Mouse (Mus musculus) right cerebral cortex, postnatal 10 days (tissue): ENCODE results near the gene Tex33.
"Not testable (repeated sequence)": the region's sequence is repeated elsewhere in the genome, so short reads cannot be mapped to it uniquely, and the experiment has no call there.

Source experiments
- DNase-seq, 2 experiments: peaks; one replicate each; pipeline ENCODE4 v3.0.0; 2021; ENCODE audit warnings: low spot score in 2 of 2

Gene Tex33

DNA sequence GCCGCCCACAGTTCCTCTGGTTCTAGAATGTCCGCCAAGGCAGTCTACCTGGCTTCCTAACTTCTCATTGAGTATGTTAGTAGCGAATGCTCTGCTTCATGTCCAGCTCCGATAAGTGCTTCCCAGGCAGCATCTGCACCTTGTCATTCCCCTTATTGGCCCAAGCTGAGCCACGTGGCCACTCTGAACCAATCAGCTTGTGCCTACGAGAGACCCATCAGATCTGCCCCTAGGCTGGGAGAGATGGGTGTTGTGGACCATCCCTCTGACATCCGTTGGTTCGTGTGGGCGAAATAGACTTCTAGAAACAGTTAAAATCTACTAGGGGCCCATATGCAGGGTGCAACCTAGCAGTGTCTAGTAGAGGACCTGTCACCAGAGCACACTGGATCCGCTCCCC, 17.9 kb downstream of the Tex33 start:
- no peak for DNase-seq

DNA sequence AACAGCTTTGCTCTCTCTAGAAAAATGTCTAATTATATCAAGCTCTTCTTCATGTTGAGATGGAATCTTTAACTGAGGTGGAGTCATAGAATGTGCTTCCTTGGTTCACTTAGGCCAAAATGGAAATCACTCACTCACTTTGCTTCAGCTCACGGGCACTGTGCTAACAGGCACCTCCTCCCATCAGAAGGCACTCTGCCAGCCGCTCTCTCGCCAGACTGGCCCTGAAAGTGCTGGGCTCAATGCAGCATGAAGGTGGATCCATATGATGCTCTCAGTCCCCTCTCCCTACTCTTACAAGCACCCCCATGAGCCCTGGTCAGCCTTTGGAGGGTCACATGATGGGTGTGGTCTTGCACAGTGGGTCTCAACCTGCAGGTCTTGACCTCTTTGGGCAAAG, 21.5 kb downstream of the Tex33 start:
- peak; percentile 66 to 75 for DNase-seq

DNA sequence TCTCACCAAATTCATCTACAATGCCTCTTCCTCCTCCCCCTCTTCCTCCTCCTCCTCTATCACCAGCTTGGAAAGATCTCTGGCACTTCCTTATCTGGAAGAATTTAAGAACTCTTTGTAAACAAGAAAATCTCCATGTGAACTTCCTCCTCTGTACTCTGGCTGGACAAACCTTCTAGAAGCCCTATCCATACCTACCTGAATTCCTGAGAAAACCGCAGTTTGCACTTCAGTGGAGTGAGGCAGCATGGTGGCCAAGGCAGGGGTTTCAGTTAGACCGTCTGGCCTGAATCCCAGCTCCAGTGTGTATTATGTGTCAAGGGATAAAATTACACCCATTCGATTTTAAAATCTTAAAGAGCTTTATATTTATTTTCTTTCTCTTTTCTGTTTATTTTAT, 22.9 kb downstream of the Tex33 start:
- no peak for DNase-seq

DNA sequence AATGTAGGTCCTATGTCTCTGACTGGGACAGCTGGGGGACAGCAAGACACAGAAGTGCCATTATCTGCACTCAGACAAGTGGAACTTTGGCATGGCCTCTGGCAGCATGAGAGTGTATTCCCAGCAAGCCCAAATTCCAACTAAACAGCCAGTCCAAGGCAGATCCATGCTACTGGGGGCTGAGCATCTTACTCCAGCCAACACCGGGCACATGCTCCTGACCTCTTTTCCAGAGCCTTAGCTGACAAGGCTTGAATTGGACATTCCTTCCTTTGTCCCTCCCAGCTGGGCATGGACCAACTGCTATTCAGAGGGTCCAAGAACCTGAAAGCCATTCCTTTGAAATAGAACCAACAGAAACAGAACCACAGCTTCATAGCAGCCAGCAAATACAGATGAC, 26.1 kb downstream of the Tex33 start:
- peak; percentile 62 to 80 for DNase-seq

DNA sequence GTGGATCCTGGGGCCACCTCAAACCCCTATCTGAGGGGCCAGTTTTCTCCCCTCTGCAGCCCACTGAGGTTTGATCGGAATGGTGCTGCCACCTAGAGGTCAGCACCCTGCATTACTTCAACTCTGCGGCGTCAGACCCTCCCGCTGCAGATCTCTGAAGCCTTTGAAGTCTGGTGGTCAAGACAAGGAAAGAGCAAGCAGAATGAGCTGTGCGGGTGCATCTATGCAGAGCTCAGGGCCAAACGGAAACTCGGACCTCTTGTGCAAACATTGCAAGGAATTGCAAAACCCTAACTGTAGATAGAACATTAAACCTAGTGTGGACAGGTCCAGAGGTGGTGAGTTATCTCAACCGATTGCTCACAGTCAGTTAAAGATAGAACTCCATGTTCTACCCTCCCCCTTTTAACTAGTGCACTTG, 26.8 kb downstream of the Tex33 start:
- DNase-seq = peak in 1 of 2 experiments; percentile 53

DNA sequence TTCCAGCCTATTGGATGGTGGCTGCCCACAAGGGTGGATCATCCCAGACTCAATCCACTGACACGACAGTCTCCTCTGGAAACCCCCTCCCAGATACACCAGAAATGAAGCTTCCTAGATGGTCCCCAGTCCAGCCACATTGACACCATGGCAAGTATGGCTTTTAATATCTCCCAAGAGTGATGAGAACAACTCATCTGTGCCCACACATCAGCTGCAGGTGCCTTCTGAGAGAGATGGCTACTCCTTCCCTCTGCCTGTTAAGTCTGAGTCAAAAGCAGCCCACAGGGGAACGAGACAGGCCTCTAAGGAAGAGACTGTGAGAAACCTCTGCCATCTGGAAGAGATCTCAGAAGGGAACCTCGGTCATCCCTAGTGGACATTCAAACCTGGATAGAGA, 27.9 kb downstream of the Tex33 start:
- no peak for DNase-seq

DNA sequence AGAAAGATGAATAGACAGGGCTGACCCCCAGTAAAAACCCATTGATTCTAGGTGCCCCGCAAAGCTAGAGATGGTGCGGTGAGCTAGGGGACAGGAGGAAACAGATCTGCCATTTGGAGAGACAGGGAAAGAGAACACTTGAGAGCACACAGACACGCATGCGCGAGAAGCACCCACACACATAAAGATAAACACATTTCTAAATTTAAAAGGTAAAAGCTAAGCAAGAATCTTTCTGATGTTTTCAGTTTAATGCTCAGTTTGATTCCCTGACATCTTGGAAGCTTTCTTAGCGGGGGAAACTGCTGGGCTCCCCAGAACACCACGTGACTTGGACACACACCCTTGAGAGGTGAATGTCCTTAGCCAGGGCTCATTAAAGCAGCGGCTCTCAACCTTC, 28.8 kb downstream of the Tex33 start:
- DNase-seq = peak; percentile 57 to 63

DNA sequence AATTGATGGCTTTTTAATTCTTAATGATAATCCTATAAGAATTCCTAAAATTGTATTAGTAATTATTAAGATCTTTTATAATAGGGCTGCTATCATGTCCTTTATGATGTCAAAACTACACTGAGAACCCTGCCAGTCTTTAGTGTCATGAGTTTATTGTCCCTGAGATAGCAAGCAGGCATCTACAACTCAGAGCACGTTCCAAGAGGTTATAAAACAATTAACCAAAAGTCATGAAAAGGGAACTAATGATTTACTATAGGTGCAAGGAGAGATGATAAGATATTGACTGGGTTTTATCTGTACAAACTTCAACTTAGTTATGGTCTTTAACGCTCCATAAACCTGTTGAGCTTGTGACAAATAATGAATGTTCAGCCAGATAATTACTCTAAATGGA, 29.8 kb downstream of the Tex33 start:
- DNase-seq = no peak

DNA sequence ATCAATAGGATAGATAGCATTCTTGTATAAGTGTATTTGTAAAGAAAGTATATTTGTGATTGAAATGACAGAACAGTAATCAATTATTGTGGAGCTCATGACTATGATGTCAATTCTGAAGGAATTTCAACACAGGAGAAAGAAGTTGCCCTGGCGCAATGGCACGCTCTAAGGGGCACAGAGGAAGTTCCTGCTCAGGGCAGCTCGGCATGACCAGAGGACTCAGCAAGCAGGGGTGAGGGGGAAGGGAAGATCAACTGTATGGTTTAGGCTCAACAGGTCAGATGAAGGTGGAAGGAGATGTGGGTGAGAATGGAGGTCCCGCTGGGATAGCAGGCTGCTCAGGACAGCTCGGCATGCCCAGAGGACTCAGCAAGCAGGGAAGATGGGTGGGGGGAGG, 40.2 kb downstream of the Tex33 start:
- no peak for DNase-seq

DNA sequence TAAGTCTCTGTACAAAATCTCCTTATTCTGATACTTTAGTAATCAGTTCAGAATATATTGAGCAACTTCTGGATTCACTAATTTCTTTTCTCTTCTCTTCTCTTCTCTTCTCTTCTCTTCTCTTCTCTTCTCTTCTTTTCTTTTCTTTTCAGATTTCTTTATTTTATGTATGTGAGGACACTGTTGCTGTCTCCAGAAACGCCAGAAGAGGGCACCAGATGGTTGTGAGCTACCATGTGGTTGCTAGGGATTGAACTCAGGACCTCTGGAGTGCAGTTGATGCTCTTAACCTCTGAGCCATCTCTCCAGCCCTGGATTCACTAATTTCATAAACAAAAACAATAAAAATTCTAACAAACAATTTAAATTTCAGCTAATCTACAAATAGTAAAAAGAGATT, 40.8 kb downstream of the Tex33 start:
- DNase-seq = peak; percentile 63 to 75

DNA sequence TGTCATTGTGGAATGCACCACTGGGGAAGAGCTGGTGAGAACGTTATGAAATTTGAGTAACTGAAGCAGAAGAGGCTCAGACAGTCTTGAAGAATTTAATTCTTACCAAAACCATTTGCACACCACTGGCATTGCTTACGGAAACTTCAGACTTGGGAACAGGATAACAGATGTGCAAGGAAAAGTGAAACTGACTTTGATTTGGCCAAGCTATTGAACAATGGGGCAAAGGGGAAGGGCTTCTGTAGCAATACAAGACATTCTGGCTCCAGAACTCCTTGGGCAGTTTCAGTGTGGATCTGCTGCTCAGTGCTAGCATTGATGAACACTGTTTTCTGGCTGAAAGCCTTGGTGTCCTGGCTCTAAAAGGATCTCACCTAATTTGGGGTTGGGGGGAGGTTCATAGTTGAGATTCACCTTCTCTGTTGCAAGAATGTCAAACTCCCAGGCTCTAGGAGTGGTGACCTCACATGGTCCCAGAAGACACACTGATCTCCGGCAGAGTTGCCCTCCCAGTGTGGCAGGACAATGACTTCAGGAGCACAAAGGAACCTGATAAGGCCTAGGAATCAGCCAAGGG, 44.0 kb downstream of the Tex33 start:
- DNase-seq = no peak

DNA sequence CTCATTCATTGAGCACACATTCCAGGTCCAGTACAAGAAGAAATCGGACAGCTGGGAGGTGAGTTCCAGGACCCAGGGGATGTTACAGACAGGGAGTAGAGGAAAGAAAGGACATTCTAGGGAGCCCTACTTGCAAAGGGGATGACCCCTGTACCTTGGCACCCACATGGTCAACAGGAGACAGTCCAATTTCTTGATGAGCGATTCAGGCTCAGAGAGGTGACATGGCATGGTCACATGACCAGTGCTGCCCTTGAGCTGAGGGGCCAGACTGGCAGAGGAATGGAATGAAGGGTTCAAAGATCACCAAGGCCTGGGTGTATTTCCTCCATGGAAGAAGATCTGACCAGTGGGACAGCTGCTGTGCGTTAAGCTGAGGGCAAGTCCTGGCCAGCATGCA, 51.1 kb downstream of the Tex33 start:
- DNase-seq = no peak

DNA sequence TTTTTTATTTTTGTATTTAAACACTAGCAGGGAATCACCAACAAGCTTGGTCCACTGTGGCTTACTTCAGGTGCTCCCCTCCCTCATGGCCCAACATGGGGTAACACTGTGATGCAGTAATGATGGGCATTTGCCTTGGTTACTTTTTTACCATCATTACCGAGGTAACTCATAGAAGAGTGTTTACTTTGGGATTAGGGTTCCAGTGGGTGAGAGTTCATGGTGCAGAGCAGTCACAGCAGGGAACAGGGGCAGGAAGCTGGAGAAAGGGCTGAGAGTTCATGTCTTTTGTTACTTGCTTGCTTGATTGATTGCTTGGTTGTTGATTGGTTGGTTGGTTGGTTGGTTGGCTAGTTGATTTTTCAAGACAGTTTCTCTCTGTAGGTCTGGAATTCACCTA, 52.0 kb downstream of the Tex33 start:
- no peak for DNase-seq

DNA sequence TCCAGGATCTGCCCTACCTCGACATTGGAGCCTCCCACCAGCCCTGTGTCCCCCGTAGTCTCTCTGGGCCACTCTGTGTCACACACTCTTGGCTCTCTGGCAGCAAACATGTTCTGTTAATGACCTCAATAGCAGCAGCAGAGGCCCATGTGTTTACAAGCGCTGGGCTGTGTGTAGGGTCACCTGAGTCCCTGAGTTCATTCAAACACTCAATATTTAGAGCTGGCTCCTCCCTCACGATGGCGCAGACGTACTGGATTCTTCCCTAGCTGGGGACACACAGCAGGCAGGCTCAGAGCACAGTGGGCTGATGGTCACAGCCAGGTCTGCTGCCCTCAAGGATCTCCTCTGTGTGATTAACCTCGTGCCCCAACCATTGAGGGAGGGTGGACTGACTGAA, 54.8 kb downstream of the Tex33 start:
- DNase-seq = not testable (repeated sequence)

DNA sequence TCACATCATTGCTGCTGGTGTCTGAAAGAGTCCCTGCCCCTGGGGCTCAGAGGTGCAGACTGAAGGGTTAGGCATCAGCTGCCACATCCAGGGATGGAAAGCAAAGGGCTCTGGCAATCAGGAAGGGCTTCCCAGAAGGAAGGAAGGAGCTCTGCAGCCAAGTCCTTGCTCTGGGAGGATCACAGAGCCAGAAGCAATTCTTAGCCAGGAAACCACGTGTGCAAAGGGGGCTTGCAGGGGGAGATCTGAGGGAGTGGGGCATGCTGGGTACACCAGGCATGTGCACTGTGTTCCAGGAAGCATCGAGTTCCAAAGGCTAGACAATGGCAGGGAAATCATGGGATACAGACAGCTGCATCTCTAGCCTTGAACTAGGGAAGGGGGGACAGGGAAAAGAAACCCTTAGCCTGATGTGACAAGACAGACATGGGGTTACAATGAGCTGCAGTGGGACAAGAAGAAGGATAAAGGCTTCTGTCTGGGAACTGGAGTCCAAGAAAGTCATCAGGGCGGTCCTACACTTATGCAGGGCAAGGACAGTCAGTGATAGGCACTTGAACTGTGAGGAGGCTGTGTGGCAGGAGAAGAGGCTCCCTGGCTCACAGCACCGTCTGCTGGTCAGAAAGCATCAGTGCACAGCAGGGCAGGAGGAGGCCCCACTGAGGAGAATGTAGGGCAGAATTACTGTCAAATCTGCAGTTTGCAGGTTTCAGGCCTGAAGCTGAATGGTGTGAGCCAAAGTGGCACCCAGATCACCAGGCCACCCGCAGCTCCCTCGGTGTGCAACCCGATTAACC, 55.9 kb downstream of the Tex33 start:
- DNase-seq = peak; percentile 53 to 72

DNA sequence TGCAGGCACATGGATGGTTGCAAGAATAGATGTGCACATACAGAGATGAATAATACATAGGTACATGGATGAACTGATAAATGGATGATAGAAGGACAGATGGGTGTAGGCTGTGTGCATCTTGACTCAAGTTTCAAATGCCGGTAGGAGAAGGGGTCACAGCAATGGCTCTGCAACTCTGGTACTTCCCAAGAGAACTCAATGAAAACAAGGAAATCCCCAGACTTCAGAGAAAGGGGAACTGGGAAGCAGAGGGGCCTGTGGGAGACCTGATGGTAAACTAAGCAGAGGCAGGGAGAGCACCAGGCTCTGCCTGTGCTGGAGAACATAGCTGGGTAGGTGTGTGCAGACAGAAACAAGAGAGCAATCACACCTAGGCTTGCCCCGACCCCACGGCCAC, 61.3 kb downstream of the Tex33 start:
- no peak for DNase-seq

DNA sequence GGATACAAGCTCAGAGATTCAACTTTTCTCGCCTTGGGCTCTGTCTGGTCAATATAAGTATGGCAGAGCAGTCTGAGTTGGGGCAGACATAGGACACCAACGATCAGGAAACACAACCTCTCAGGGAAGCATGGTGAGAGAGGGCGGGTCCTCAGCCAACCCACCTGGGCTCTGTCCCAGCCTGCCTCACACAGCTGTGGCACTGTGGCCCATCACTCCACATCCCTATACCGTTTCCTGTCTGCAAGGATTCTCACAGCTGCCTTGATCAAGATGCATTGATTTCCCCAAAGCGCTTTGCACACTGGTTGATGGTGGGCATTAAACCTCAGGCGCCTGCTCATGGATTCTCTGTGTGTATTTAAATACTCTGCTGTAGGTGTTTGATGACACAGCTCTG, 62.7 kb downstream of the Tex33 start:
- DNase-seq = no peak

DNA sequence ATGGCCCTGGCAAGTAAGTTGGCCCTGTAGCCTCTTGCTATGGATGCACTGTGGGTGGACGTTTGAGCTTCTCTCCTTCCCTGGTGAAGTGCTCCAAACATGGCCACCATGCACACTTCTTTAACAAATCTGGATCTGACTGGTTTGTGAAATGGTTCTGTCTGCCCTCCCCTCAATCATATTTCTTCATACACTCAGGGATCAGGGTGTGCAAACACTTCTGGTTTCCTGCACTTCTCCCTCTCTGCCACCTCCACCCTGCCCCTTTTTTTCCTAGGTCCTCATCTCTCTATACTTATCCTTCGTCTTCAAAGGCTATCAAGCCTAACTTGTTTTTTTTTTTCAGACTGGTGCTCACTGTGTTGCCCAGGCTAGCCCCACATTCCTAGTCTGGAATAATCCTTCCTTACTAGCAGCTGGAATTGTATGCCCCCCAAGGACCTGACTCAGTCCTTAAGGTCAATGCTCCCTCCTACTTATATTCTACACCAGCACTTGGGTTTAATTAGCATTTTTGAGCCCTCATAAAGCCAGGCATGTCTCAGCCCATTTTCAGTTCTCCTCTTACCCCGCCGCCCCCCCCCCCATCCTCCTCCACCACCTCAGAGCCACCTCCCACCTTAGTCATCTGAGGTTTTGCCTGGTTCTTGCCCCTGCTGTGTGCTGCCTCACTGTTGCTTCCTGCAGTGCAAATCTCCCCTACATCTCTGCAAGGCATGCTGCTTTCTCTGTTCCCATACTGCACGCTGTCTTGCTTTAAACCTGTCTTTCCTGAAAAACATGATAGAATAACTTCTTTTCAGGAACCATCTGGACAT, 64.0 kb downstream of the Tex33 start:
- DNase-seq = no peak

DNA sequence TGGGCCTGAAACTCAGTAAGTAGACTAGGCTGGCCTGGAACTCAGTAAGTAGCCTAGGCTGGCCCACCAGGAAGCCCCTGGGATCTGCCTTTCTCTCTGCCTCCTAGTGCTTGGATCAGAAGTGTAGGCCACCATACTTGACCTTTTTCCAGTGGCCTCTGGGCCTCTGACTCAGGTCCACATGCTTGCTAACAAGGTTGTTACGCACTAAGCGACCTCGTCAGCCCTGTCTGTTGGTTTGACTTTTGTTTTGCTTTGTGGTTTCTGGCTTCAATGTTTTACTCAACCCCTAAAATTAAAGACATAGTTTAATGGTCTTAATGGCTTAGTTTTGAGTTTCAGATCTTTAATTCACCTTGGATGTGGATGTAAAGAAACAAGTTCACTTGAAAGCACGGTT, 65.0 kb downstream of the Tex33 start:
- DNase-seq = no peak

DNA sequence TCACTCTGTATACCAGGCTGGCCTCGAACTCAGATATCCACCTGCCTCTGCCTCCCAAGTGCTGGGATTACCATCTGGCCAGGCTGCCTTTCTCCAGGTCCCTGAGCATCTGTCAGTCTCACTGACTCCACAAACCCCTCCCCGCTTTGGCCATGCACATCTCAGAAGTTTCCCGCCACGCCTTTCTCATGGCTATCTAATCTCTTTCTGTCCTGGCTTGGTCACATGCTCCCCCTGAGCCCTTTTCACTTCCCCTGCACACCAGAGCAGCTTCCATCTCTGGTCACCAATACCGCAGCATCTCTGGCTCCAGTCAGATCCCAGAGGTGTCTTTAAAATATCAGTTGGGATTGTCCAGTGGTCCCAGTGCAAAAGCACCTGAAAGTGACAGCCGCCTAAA, 65.7 kb downstream of the Tex33 start:
- DNase-seq = not testable (repeated sequence)

DNA sequence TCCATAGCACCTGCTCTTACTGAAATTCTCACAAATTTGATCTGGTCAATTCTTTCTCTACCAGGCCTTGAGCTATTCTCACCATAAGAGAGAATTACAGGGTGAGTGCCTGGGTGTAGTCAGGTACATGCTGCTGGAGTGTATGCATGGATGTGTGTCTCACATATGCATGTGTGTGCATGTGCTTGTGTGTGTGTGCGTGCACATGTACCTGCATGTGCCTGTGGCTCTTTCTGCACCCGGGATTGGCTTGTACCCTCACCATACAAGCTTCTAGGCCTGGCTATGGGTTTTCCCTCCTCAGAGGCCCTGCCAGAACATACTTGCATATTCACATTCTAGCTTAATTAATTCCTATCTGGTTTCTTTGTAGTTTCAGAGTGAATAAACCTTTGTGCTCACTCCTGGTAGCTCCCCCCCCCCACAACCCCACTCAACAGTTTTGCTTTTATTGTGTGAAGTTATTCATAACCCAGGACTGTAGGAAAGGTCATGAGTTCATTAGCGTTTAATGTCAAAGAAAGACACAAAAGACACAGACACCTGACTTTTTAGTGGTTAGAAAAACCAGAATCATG, 67.1 kb downstream of the Tex33 start:
- no peak for DNase-seq
